Mouse (Mus musculus) C3H10T1/2 (cell line): Measurements from ENCODE around the gene Gm5294. TPM values are rescaled to one million over a fixed set of nuclear protein-coding genes. Genes with fewer than 3 reads are reported as not detected.

Experiments
- polyA plus RNA-seq, 2 experiments: library from polyadenylated mRNA; unstranded; fragments of >200 nt; fragmentation: generic; extraction: Trizol; gene quantifications; one replicate each; pipeline ENCODE4 v1.2.1; 2012; ENCODE audit warnings: missing spikeins in 2 of 2

Gm5294 gene
- polyA plus RNA-seq = not detected

GRCm38 (mm10) chr5:138819780-138820179, at the start of gene Gm5294:
TSS of gene Gm5294 (plus strand) at chr5:138820080.

Other genes starting within 250 kb of the Gm5294 start
- 1 to 10 TPM in 1 of 2 experiments, under 1 TPM in 1; 0.29 to 4.8 TPM for gene Zfp68, start 200.3 kb upstream of the Gm5294 start, polyA plus RNA-seq
- 1 to 10 TPM in 1 of 2 experiments, under 1 TPM in 1; 0.11 to 2.7 TPM for gene A430033K04Rik, start 197.2 kb upstream of the Gm5294 start, polyA plus RNA-seq
- 10 to 100 TPM in 1 of 2 experiments, 1 to 10 TPM in 1; 8.0 to 31.7 TPM for gene Fam20c, start 65.6 kb upstream of the Gm5294 start, polyA plus RNA-seq
- gene Pdgfa, start 177.3 kb downstream of the Gm5294 start, polyA plus RNA-seq = 10 to 100 TPM; 21.9 to 25.9 TPM